Mouse (Mus musculus) megakaryocyte, embryonic 14.5 days (primary cell): Measurements from ENCODE around the gene Dnaaf3. TPM values are rescaled to one million over a fixed set of nuclear protein-coding genes. Genes with fewer than 3 reads are reported as not detected.

ENCODE experiments used
- H3K27me3 ChIP-seq: replicated peaks from 2 replicates; pipeline ENCODE3; 2012; ENCODE audit warnings: inconsistent platforms
- H3K36me3 ChIP-seq: replicated peaks from 2 replicates; pipeline ENCODE3; 2012; ENCODE audit warnings: low read length, inconsistent platforms, mixed read lengths
- H3K4me1 ChIP-seq: 2 replicates; pipeline ENCODE4 v1.6.1; 2012; ENCODE audit warnings: inconsistent platforms
- H3K4me3 ChIP-seq: replicated peaks from 2 replicates; pipeline ENCODE3; 2012; ENCODE audit warnings: moderate library complexity, mild to moderate bottlenecking, inconsistent platforms
- H3K9me3 ChIP-seq: 2 replicates; pipeline ENCODE4 v1.6.1; 2012; ENCODE audit warnings: inconsistent platforms
- FLI1 ChIP-seq: IDR thresholded peaks from 2 replicates; pipeline ENCODE4 v1.6.1; 2012; ENCODE audit warnings: low read length, inconsistent platforms, mixed read lengths
- GATA1 ChIP-seq: IDR thresholded peaks from 3 replicates; pipeline ENCODE4 v1.6.1; 2012; ENCODE audit warnings: mixed read lengths, low read length, inconsistent platforms, borderline replicate concordance
- polyA plus RNA-seq: library from polyadenylated mRNA; stranded (reverse); fragments of >175 nt; gene quantifications from 2 replicates; pipeline ENCODE4 v1.2.3, GENCODE M21; 2012; ENCODE audit warnings: low replicate concordance; ENCODE audit not compliant: insufficient read depth

Dnaaf3 gene
- polyA plus RNA-seq, 1 experiment: 5.0 TPM

DNA sequence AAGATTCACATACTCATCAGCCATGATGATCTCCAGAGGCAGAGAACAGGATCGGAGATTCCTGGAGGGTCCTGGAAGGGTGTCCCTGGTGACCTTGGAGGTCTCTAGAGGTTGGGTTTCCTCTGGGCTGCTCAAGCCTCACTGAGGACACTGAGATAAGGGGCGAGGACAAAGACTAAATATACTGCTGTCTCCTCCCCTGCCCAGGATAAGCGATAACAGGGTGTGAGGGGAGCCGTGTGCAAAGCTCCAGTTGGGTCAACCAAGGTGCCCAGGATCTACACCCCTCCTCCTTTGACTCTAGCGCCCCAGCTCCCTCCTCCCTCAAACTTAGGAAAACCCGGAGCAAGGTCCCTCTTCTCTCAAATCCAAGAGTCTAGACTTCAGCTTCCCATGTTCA, 10.0 kb downstream of the Dnaaf3 start:
- H3K4me3 ChIP-seq: no peak overlapping the region
- no peaks in the 10 kb centered on the region for H3K9me3 ChIP-seq
- no peak for TF ChIP-seq GATA1
- no peak for TF ChIP-seq FLI1
- H3K4me1 ChIP-seq: peaks cover 69% of the 10 kb centered on the region
- H3K27me3 ChIP-seq: peaks cover 12% of the 10 kb centered on the region
- no peaks in the 10 kb centered on the region for H3K36me3 ChIP-seq

GRCm38 (mm10) chr7:4521231-4522003, 10.8 kb downstream of the Dnaaf3 start:
- H3K4me1 ChIP-seq: peaks cover 69% of the 10 kb centered on the region
- H3K4me3 ChIP-seq: no peak overlapping the region
- TF ChIP-seq GATA1 (no peak), FLI1 (no peak)
- peaks cover 12% of the 10 kb centered on the region for H3K27me3 ChIP-seq
- H3K9me3 ChIP-seq: no peaks in the 10 kb centered on the region
- H3K36me3 ChIP-seq: no peaks in the 10 kb centered on the region

DNA sequence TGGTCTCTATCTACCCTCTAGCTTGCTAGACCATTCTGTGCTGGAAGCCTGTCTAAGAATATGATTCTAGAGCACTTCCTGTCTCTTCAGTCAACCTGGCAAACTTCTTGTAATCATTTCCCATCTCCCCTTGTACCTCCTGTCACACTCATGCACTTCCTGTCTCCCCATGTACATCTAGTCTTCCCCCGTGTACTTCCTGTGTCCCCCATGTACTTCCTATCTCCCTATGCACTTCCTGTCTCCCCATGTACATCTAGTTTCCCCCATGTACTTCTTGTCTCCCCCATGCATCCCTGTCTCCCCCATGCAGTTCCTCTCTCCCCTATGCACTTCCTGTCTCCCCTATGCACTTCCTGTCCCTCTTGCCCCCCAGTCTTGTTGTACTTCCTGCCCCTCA, 13.8 kb downstream of the Dnaaf3 start:
- peak overlapping the region; percentile 5 for H3K4me3 ChIP-seq
- no peaks in the 10 kb centered on the region for H3K9me3 ChIP-seq
- H3K4me1 ChIP-seq: peaks cover 73% of the 10 kb centered on the region
- peaks cover 12% of the 10 kb centered on the region for H3K27me3 ChIP-seq
- TF ChIP-seq FLI1 (no peak), GATA1 (no peak)
- no peaks in the 10 kb centered on the region for H3K36me3 ChIP-seq

DNA sequence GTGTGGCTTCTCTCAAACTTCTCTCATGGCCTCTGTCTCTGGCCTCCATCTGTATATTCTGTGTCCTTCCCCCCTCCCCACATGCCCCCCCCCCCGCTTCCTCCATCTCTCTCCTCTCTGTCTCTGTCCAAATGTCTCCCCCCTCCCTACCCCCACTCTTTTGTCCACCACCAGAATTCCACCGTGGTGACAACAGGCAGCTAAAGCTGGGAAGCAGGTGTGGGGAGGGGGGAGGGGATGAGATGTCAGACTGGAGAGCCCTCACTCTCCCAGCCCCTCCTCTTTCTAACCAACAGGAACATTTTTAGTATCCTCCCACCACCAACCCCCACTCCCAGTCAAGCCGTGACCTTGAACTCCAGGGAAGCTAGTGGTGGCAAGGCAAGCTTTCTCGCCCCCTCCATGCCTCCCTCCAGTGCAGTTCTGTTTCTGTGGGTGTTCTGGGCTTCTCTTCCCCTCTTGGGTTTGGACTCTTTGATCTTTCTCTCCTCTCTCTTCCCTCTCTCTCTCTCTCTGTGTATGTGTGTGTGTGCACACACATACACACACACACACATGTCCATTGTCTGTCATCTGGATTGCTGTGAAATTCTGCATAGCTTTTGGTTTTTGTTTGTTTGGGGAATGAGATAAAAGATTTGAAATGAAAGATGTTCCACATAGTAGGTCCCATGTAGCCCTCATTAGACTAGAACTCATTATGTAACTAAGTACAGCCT, 15.8 kb downstream of the Dnaaf3 start, which contains the start of gene Tnnt1:
Gene Tnnt1, minus strand, starts transcription at position 51 of the 719 bp plus-strand sequence.
- peaks cover 64% of the 10 kb centered on the region for H3K4me1 ChIP-seq
- peaks cover 1% of the 10 kb centered on the region for H3K36me3 ChIP-seq
- peak within 1 kb of the TSS; percentile 23 for H3K4me3 ChIP-seq
- no peaks in the 10 kb centered on the region for H3K9me3 ChIP-seq
- peaks cover 7% of the 10 kb centered on the region for H3K27me3 ChIP-seq
- TF ChIP-seq GATA1: no peak
- no peak for TF ChIP-seq FLI1

DNA sequence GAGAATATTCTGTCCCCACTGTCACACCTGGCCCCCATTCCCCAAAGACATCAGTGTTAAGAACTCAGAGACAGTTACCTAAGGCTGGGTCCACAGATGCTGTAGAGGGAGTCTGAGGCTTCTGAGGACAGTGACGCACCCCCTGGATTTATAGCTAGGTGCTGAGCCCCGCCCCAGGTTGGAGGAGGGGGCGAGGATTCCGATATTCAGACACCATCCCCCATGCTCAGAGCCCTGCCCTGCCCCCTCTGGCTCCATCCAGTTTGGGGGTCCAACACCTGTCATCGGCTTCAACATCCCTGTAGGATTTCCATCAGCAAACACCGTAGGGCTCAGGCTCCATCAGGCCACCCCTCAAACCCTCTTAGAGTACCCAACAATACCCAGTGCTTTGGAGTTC, 16.4 kb downstream of the Dnaaf3 start:
- H3K4me1 ChIP-seq: peaks cover 58% of the 10 kb centered on the region
- no peaks in the 10 kb centered on the region for H3K9me3 ChIP-seq
- peaks cover 4% of the 10 kb centered on the region for H3K27me3 ChIP-seq
- H3K4me3 ChIP-seq: no peak overlapping the region
- H3K36me3 ChIP-seq: peaks cover 2% of the 10 kb centered on the region
- TF ChIP-seq GATA1 (no peak), FLI1 (no peak)

GRCm38 (mm10) chr7:4513829-4514712, 18.2 kb downstream of the Dnaaf3 start:
- Histone ChIP-seq H3K9me3 (no peaks in the 10 kb centered on the region), H3K36me3 (peaks cover 2% of the 10 kb centered on the region), H3K27me3 (no peaks in the 10 kb centered on the region), H3K4me1 (peaks cover 65% of the 10 kb centered on the region), H3K4me3 (no peak overlapping the region)
- TF ChIP-seq GATA1 (no peak), FLI1 (no peak)

GRCm38 (mm10) chr7:4513236-4513635, 19.0 kb downstream of the Dnaaf3 start:
- Histone ChIP-seq H3K36me3 (peaks cover 2% of the 10 kb centered on the region), H3K9me3 (no peaks in the 10 kb centered on the region)

DNA sequence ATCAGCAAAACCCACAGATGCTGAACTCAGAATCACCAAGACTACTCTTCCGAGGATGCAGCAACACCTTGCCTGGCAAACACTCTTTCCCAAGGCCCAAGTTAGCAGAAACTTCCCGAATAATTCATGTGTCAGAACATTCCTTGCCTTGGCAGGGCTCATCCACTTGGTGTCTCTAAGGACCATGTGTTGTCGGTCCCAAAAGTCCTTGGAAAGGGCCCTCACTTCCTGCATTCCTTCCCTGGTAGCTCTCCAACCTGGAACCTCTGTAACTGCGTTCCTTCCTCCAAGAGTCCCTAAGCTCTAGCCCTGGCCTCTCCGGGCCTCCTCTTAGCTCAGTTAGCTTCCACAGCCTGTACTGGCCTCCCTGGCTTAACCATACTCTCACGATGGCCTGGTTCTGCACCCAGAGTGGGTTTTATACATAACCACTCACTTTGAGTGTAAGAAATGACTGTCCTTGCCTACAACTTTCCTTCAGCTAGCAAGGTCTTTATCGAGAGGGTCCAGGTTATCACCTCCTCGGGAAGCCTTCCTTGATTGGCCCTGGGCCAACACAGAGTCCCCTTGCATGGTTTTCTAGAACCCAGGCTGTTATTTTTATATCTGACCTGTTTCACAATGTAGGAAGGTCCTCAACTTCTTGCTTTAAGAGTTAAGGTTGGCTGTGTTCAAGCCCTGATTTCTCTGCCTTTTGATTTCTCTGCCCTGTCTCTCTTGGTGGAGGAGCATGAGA, 20.6 kb downstream of the Dnaaf3 start:
- TF ChIP-seq FLI1: no peak
- TF ChIP-seq GATA1: no peak
- H3K27me3 ChIP-seq: no peaks in the 10 kb centered on the region
- peaks cover 69% of the 10 kb centered on the region for H3K4me1 ChIP-seq
- H3K36me3 ChIP-seq: peaks cover 2% of the 10 kb centered on the region
- no peaks in the 10 kb centered on the region for H3K9me3 ChIP-seq
- no peak overlapping the region for H3K4me3 ChIP-seq

More at GRCm38 (mm10) chr7:4513236-4513635, 19.0 kb downstream of the Dnaaf3 start:
- TF ChIP-seq FLI1: no peak
- no peak for TF ChIP-seq GATA1
- Histone ChIP-seq H3K4me1 (peaks cover 68% of the 10 kb centered on the region), H3K27me3 (no peaks in the 10 kb centered on the region), H3K4me3 (peak overlapping the region; percentile 40)
